ENCODE assay signal across 8 mouse cellular contexts in the genomic region with DNA sequence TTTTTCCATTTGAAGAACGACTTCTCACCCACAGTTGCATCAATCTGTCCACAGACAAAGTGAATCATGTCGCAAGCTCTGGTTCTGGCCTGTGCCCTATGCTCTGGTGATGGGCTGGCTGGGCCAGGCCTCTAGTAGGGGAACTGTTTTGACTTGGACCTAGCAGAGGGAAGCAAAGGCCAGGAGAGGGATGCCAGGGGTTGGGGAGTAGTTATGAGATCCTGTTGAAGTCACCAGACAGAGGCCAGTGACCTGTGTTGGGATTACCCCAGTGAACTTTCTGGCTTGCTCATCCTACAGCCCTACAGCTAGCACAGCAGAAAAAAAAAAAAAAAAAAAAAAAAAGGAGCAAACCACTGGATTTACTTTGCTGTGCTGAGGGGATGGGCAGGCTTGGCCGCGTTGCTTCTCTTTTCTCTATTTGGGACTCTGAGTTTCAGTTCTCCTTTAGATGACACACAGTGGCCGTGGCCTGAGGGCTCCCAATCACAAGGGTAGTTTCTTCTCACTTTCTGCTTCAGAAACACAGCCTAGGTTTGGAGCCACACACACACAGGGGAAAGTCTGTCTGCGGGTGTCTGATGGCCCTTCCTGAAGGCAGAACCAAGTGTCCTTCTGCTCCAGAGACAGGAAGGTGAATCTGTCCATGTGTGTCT.
A peak's percentile ranks its signal among the peaks of the same experiment; 100 is the strongest.
DNase-seq lines count a peak whose midpoint lies in the region; ATAC-seq lines count a peak whose summit lies in the region.

No protein-coding gene starts in this region.

- peak; percentile 69 for ATAC-seq in granulocyte monocyte progenitor cell, adult 5-6 weeks (replicated peaks; ENCODE audit: poor library complexity, severe bottlenecking)
- ATAC-seq in megakaryocyte progenitor cell, adult 5-6 weeks (replicated peaks; ENCODE audit: poor library complexity) = peak; percentile 67

- DNase-seq in heart, adult 18-20 months = peak; percentile 23 to 72
- no peak for DNase-seq in heart, adult 8-10 months (ENCODE audit: low spot score)
- peak; percentile 77 to 81 for DNase-seq in B cell, adult 2 months
- no peak for DNase-seq in thymus, postnatal 0 days (ENCODE audit: low spot score)
- no peak for DNase-seq in thymus, postnatal 25 days
- DNase-seq in cerebellum, postnatal 25 days = no peak

Comparison
In these comparisons a context has a peak if more than half of its experiments do, and no peak if none do; other contexts are left out.
1. DNase-seq: peak in heart, adult 18-20 months (2 of 2) and B cell, adult 2 months (2 of 2); none in heart, adult 8-10 months (single experiment), thymus, postnatal 0 days (single experiment), thymus, postnatal 25 days (single experiment) and cerebellum, postnatal 25 days (0 of 2).